Mouse (Mus musculus) limb, embryonic 15.5 days (tissue): Measurements from ENCODE around the gene Bod1. TPM values are rescaled to one million over a fixed set of nuclear protein-coding genes. Genes with fewer than 3 reads are reported as not detected.

Experiments
- ATAC-seq: fragments of 200-750 bp; cut with Nextera tagmentation; 2 replicates; pipeline ENCODE4 v1.8.0; 2017; ENCODE audit warnings: low read depth, moderate TSS enrichment; ENCODE audit not compliant: insufficient number of reproducible peaks, low FRiP score, low TSS enrichment
- H3K27ac ChIP-seq: fragments of 300-500 bp; sonication (generic); 2 replicates; pipeline ENCODE4 v1.5.1; 2015; ENCODE audit warnings: moderate library complexity, mild to moderate bottlenecking, inconsistent platforms
- H3K27me3 ChIP-seq: fragments of 300-500 bp; sonication (generic); 2 replicates; pipeline ENCODE4 v1.6.1; 2015; ENCODE audit warnings: inconsistent platforms
- H3K36me3 ChIP-seq: fragments of 300-500 bp; sonication (generic); 2 replicates; pipeline ENCODE4 v1.6.1; 2015; ENCODE audit warnings: inconsistent platforms
- H3K4me1 ChIP-seq: fragments of 300-500 bp; sonication (generic); 2 replicates; pipeline ENCODE4 v1.6.1; 2015; ENCODE audit warnings: inconsistent platforms
- H3K4me2 ChIP-seq: fragments of 300-500 bp; sonication (generic); 2 replicates; pipeline ENCODE4 v1.6.1; 2015; ENCODE audit warnings: mild to moderate bottlenecking, inconsistent platforms
- H3K4me3 ChIP-seq: fragments of 300-500 bp; sonication (generic); 2 replicates; pipeline ENCODE4 v1.5.1; 2015; ENCODE audit warnings: mild to moderate bottlenecking, inconsistent platforms
- H3K9ac ChIP-seq: fragments of 300-500 bp; sonication (generic); 2 replicates; pipeline ENCODE4 v1.6.1; 2015; ENCODE audit warnings: inconsistent platforms
- H3K9me3 ChIP-seq: fragments of 300-500 bp; sonication (generic); 2 replicates; pipeline ENCODE4 v1.6.1; 2016; ENCODE audit warnings: inconsistent platforms
- WGBS: fragments of 180-500 bp; shearing (Covaris S2); methylation state at CpG from one replicate; pipeline ENCODE4 v1.1.7; 2015; 5-methylcytosine and 5-hydroxymethylcytosine counted together
- polyA plus RNA-seq: library from polyadenylated mRNA; unstranded; fragments of >200 nt; fragmentation: Nextera tagmentation; extraction: Ambion mirVana; gene quantifications from 2 replicates; pipeline ENCODE4 v1.2.1, GENCODE M21; 2015

The Bod1 gene
- polyA plus RNA-seq, 1 experiment from 2014 or later: 98.6 TPM

GRCm38 (mm10) chr11:31620796-31621195 lies 50.9 kb downstream of the Bod1 start:
- no peak for ATAC-seq
- no peak overlapping the region for H3K4me2 ChIP-seq

DNA sequence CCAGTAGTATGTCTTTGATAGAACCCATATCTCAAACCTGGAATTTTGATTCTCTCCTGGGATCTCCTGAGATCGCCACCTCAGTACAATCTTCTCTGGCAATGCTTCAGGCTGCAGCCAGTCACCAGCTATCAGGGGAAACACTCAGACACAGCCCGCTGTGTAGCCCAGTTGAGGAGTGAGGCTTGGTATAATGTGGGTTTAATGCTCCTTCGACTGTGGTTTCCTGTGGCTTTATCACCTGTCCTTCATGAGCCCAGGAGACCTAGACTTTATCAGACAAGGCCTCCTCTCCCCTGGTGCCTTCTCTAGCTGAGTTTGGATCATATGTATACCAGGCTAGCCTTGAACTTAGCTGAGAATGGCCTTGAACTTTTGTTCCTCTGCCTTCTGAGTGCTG lies 53.9 kb downstream of the Bod1 start:
- peaks cover 3% of the 10 kb centered on the region; the same call in 1 of the 2 replicates for H3K4me1 ChIP-seq
- H3K4me3 ChIP-seq: no peak overlapping the region
- 74% methylated on average over 3 of the region's 3 CpGs for WGBS
- no peak overlapping the region for H3K9ac ChIP-seq
- no peaks in the 10 kb centered on the region for H3K36me3 ChIP-seq
- no peak overlapping the region for H3K4me2 ChIP-seq
- ATAC-seq: no peak
- no peaks in the 10 kb centered on the region for H3K9me3 ChIP-seq
- no peak overlapping the region for H3K27ac ChIP-seq
- H3K27me3 ChIP-seq: no peaks in the 10 kb centered on the region

More at GRCm38 (mm10) chr11:31620796-31621195, 50.9 kb downstream of the Bod1 start:
- Histone ChIP-seq H3K36me3 (no peaks in the 10 kb centered on the region), H3K9me3 (no peaks in the 10 kb centered on the region), H3K27ac (no peak overlapping the region), H3K4me3 (no peak overlapping the region), H3K9ac (no peak overlapping the region), H3K4me1 (peaks cover 3% of the 10 kb centered on the region; the same call in 1 of the 2 replicates), H3K27me3 (no peaks in the 10 kb centered on the region)
- WGBS: 76% methylated on average over 2 of the region's 2 CpGs

DNA sequence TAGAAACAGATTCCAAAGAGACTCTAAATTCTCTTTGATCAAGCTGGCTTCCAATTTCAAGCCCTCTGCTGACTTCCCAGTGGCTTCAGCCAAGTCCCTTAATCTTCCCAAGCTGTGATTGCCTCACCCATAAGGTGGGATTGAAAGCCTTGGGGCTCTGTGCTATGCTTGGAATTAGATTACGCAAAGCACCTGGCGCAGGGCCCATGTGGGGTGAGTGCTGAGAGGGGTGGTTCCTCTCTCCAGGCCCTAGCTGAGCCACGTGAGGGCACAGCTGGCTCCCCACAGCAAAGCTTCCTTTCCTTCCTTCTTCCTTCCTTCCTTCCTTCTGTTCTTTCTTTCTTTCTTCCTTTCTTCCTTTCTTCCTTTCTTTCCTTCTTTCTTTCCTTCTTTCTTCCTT lies 54.4 kb downstream of the Bod1 start:
- Histone ChIP-seq H3K9ac (no peak overlapping the region), H3K27ac (no peak overlapping the region), H3K4me3 (no peak overlapping the region), H3K36me3 (no peaks in the 10 kb centered on the region), H3K27me3 (no peaks in the 10 kb centered on the region), H3K4me2 (no peak overlapping the region), H3K4me1 (peaks cover 3% of the 10 kb centered on the region; the same call in 1 of the 2 replicates), H3K9me3 (no peaks in the 10 kb centered on the region)
- WGBS: 22% methylated on average over 3 of the region's 3 CpGs
- no peak for ATAC-seq

DNA sequence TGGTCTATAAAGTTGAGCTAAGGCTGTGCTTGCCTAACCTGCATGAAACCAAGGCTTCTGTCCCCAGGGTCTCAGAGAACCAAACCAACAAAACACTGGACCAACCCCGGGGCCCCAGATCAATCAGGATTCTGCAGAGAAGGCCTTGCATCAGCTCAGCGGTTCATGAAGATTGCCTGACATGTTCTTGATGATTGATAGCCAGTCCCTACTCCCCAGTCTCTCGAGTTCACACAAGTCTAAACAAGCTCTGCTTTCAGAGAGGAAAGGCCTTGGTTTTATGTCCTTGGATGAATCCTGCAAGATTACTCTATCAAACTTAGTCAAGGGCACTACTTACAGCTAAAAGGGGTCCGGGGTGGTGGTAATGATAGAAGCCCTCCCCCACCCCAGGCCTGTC lies 55.0 kb downstream of the Bod1 start:
- Histone ChIP-seq H3K27ac (no peak overlapping the region), H3K9me3 (no peaks in the 10 kb centered on the region), H3K4me3 (no peak overlapping the region), H3K4me2 (no peak overlapping the region), H3K36me3 (no peaks in the 10 kb centered on the region), H3K9ac (no peak overlapping the region), H3K27me3 (no peaks in the 10 kb centered on the region), H3K4me1 (peaks cover 3% of the 10 kb centered on the region; the same call in 1 of the 2 replicates)
- no peak for ATAC-seq
- 64% methylated on average over 4 of the region's 4 CpGs for WGBS

Other genes with a start within 250 kb of the Bod1 start
- gene Cpeb4, start 200.3 kb upstream of the Bod1 start, polyA plus RNA-seq: 2.9 and 3.2 TPM in 2 replicates